ENCODE assay signal across 10 mouse cellular contexts in genomic region chr4:152913497-152913896, GRCm38 (mm10).
A peak's percentile ranks its signal among the peaks of the same experiment; 100 is the strongest.
DNase-seq lines count a peak whose midpoint lies in the region; ATAC-seq and TF ChIP-seq lines count a peak whose summit lies in the region.
"Had no signal": no experiment of that assay in that cellular context is flagged by ENCODE, and none has a peak within 500 bp of the region (broad histone marks: within the 10 kb centered on the region; RNA-seq: fewer than 3 reads in every experiment).

No protein-coding gene starts in this region.

- no peaks in the 10 kb centered on the region for H3K9me3 ChIP-seq in forebrain, embryonic 10.5 days
- H3K9me3 ChIP-seq in neural tube, embryonic 11.5 days (ENCODE audit: control insufficient read depth, low read length) = no peaks in the 10 kb centered on the region

- H3K4me3 ChIP-seq in forebrain, embryonic 10.5 days = no peak overlapping the region; the same call in 1 of the 2 replicates
- no peak overlapping the region for H3K4me3 ChIP-seq in kidney, adult 2 months (ENCODE audit: insufficient read depth, low read depth, low read length)
- no peak overlapping the region for H3K4me3 ChIP-seq in neural tube, embryonic 11.5 days (ENCODE audit: low read depth, low read length)
- no peak overlapping the region for H3K4me3 ChIP-seq in lung, adult 2 months (replicated peaks; ENCODE audit: extremely low read depth, low read depth, low read length)

- WGBS in forebrain, embryonic 10.5 days = 29% methylated on average over 10 of the region's 10 CpGs
- WGBS in kidney, adult 2 months = 46% methylated on average over 10 of the region's 10 CpGs
- WGBS in neural tube, embryonic 11.5 days = 40% methylated on average over 10 of the region's 10 CpGs
- WGBS in lung, adult 2 months = 39% methylated on average over 10 of the region's 10 CpGs

- TF ChIP-seq CTCF in brain, embryonic 14.5 days (IDR thresholded peaks at IDR 0.05; ENCODE audit: borderline replicate concordance, extremely low read depth, insufficient read depth, insufficient read length) = no peak
- TF ChIP-seq CTCF in kidney, adult 2 months (conservative IDR thresholded peaks at IDR 0.05; ENCODE audit: insufficient read depth, insufficient read length, low read depth, low read length) = no peak
- TF ChIP-seq CTCF in lung, adult 2 months (IDR thresholded peaks at IDR 0.05; ENCODE audit: insufficient read depth, low read length) = no peak

- H3K27me3 ChIP-seq in forebrain, embryonic 10.5 days (ENCODE audit: poor library complexity, severe bottlenecking) = peaks cover 62% of the 10 kb centered on the region
- no peaks in the 10 kb centered on the region for H3K27me3 ChIP-seq in kidney, adult 2 months (replicated peaks; ENCODE audit: control insufficient read depth, insufficient read depth, low read length)
- H3K27me3 ChIP-seq in neural tube, embryonic 11.5 days (ENCODE audit: control insufficient read depth, insufficient read depth, low read length) = no peaks in the 10 kb centered on the region

- no peak overlapping the region for H3K9ac ChIP-seq in neural tube, embryonic 11.5 days (ENCODE audit: low read length)

- peak overlapping the region; percentile 68 for H3K27ac ChIP-seq in forebrain, embryonic 10.5 days
- no peak overlapping the region for H3K27ac ChIP-seq in kidney, adult 2 months (ENCODE audit: insufficient read depth, low read depth, low read length)
- H3K27ac ChIP-seq in neural tube, embryonic 11.5 days (ENCODE audit: low read depth, low read length) = no peak overlapping the region

- ATAC-seq in neural tube, embryonic 11.5 days (ENCODE audit: insufficient read depth, low FRiP score, low TSS enrichment) = no peak

- no peak overlapping the region for H3K4me2 ChIP-seq in neural tube, embryonic 11.5 days (ENCODE audit: low read depth)

- no peaks in the 10 kb centered on the region for H3K36me3 ChIP-seq in forebrain, embryonic 10.5 days (replicated peaks)
- H3K36me3 ChIP-seq in kidney, adult 2 months (ENCODE audit: control insufficient read depth, insufficient read depth, low read length) = no peaks in the 10 kb centered on the region
- no peaks in the 10 kb centered on the region for H3K36me3 ChIP-seq in neural tube, embryonic 11.5 days (ENCODE audit: control insufficient read depth, insufficient read depth, low read length)

- peak; percentile 81 for DNase-seq in brain, embryonic 14.5 days (ENCODE audit: low read depth)
- DNase-seq in forebrain, embryonic 10.5 days (ENCODE audit: extremely low spot score, low spot score) = peak; percentile 53
- peak; percentile 30 for DNase-seq in kidney, adult 2 months
- DNase-seq in neural tube, embryonic 11.5 days (ENCODE audit: low spot score) = peak; percentile 34
- no peak for DNase-seq in gastrocnemius, adult 18-20 months (ENCODE audit: low spot score)
- DNase-seq in thymus, postnatal 36 days = no peak
- DNase-seq in lung, adult 2 months = no peak
- DNase-seq: liver; right cerebral cortex, postnatal 25 days; thymus, postnatal 25 days had no signal

- TF ChIP-seq POLR2A in brain, embryonic 14.5 days (IDR thresholded peaks at IDR 0.05; ENCODE audit: borderline replicate concordance, extremely low read depth, insufficient read depth, insufficient read length, poor library complexity, severe bottlenecking) = no peak
- TF ChIP-seq POLR2A in kidney, adult 2 months (IDR thresholded peaks at IDR 0.05; ENCODE audit: low read depth, low read length) = no peak
- no peak for TF ChIP-seq POLR2A in lung, adult 2 months (IDR thresholded peaks at IDR 0.05; ENCODE audit: borderline replicate concordance, extremely low read depth, low read depth, low read length)

- H3K4me1 ChIP-seq in forebrain, embryonic 10.5 days = peaks cover 49% of the 10 kb centered on the region
- no peaks in the 10 kb centered on the region for H3K4me1 ChIP-seq in kidney, adult 2 months (ENCODE audit: control insufficient read depth, insufficient read depth, low read length)
- peaks cover 2% of the 10 kb centered on the region for H3K4me1 ChIP-seq in neural tube, embryonic 11.5 days (ENCODE audit: control insufficient read depth, insufficient read depth, low read length)
- H3K4me1 ChIP-seq in lung, adult 2 months (ENCODE audit: control insufficient read depth, insufficient read depth, low read length) = no peaks in the 10 kb centered on the region

Comparison
In these comparisons a context has a peak if more than half of its experiments do, and no peak if none do; other contexts are left out.
1. DNase-seq: peak in brain, embryonic 14.5 days (single experiment), forebrain, embryonic 10.5 days (single experiment), kidney, adult 2 months (single experiment) and neural tube, embryonic 11.5 days (single experiment); none in gastrocnemius, adult 18-20 months (single experiment), thymus, postnatal 36 days (0 of 2) and lung, adult 2 months (single experiment).